Mouse (Mus musculus): ENCODE data around the gene Thada.

Thada gene

GRCm38 (mm10) chr17:84156748-84157742 lies 309.0 kb downstream of the Thada start:
- peak; percentile 88 for DNase-seq

DNA sequence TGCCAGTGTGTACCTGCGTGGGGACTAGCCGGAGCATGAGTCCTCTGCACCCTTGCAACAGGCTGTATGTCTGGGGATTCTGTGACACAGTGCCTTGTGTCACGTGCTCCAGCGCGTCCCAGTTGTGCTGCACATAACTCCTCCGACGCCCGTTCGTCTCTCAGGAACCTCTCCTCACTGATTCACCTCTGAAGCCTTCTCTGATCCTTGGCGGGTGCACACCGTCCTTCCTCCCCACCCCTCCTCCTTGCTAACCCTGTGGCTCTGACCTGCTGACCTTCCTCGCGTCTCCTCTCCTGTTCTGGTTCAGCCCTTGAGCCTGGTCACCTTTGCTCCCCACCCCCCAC lies 309.8 kb downstream of the Thada start:
- peak; percentile 61 for DNase-seq

DNA sequence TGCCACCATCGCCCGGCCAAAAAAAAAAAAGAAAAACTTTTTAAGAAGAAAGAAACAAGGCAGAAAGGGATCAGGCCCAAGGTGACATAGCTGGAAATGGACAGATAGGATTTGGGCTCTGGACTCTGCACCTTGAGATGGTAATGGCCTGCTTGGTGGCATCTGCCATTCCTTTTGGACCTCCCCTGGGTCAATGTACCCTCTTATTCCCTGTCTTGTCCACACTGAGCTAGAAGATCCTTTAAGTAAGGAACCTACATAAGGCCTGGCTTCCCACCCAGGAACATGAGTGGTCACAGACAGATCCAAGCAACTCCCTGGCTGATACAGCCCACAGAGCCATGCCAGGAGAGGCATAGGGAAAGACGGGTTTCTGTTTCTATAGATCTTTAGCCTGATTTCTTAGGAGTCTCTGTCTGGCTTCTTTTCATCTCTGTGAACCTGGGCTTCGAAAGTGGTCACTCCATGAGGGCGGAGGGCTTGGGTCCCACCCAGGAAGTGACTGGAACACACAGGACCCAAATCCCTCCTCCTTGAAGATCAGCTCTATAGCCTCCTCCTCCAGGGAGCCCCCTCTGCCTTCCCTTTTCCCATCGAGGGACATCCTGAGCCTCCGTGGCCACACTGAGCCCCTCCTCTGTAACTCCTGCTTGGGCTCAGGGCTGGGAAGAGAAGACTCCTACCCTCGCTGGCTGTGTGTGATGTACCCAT lies 310.3 kb downstream of the Thada start:
- DNase-seq, result no peak

GRCm38 (mm10) chr17:84155029-84155338 lies 311.0 kb downstream of the Thada start:
- DNase-seq, result no peak

GRCm38 (mm10) chr17:84154302-84155028 lies 311.5 kb downstream of the Thada start:
- no peak for DNase-seq

DNA sequence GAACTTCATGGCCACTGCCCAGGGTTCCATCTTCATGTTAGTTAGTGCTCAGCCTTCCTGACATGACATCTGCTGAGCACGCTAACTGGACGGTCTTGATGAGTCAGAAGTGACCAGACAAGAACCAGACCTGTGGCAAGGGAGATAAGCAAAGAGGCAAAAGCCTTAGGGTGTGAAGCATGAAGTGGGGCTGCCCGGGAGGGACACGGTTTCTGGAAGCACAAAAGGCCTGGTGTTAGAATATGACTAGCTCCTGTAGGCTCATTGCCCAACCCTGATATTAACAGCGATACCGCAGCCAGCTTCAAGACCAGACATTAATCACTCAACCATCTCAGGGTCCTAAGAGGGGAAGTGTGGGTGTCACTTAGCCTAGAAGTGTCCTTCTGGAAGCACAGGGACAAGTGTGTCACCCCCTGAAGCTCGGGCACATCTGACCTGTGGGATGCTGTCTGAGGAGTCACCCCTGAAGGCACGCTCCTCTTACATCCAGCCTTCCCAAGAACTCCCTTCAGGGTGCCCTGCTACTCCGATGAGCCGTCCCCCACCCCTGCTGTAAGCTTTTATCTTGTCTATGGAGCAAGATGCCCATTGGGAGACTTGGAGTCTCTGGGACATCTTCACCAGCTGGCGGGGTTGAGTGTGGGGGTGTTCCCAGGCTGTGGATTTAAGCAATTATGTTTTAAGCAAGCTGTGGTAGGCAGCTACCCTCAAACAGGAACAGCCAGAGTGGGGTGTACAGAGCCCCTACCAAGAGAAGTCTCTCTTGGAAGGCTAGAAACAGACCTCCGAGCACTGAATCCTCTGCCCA lies 312.8 kb downstream of the Thada start:
- no peak for DNase-seq

- DNase-seq, result no peak
Observed at GRCm38 (mm10) chr17:84152206-84152975, 313.6 kb downstream of the Thada start.

DNA sequence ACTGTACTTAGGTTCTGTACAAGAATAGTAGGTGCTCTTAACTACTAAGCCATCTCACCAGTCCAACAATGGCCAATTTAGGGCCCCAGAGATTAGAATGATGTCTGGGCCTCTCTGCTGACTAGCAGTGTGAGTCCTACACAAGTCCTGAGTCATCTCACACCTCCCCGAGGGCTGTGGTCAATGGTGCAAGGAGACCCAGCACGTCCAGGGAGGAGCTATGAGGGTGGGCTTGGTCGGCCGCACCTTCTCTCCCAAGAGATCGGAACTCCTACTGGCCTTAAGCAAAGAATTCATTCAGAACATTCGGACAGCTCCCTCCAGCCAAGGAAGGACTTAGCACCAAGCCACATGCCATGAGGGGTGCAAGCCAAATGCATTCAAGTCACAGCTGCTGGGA lies 314.7 kb downstream of the Thada start:
- DNase-seq, result no peak

DNA sequence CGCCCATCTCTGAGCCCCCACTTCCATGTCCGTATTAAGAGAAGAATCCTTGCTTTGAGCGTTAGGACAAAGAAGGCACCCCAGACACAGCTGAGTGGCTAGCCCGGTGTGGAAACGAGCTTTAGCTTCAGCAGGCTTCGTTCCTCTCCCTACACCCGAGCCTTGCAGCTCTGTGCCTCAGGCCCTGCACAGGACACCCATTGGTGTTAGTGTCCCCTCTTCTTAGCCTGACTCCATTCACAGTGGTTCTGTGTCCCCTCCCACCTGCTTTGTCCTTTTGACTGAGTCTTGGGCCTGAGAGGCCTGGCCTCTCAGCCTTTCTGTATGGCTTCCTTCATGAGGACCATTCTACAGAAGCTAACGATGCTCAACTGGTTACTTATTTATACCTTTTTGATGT lies 315.7 kb downstream of the Thada start:
- no peak for DNase-seq

- no peak for DNase-seq
Observed at GRCm38 (mm10) chr17:84149566-84149965, 316.4 kb downstream of the Thada start.

DNA sequence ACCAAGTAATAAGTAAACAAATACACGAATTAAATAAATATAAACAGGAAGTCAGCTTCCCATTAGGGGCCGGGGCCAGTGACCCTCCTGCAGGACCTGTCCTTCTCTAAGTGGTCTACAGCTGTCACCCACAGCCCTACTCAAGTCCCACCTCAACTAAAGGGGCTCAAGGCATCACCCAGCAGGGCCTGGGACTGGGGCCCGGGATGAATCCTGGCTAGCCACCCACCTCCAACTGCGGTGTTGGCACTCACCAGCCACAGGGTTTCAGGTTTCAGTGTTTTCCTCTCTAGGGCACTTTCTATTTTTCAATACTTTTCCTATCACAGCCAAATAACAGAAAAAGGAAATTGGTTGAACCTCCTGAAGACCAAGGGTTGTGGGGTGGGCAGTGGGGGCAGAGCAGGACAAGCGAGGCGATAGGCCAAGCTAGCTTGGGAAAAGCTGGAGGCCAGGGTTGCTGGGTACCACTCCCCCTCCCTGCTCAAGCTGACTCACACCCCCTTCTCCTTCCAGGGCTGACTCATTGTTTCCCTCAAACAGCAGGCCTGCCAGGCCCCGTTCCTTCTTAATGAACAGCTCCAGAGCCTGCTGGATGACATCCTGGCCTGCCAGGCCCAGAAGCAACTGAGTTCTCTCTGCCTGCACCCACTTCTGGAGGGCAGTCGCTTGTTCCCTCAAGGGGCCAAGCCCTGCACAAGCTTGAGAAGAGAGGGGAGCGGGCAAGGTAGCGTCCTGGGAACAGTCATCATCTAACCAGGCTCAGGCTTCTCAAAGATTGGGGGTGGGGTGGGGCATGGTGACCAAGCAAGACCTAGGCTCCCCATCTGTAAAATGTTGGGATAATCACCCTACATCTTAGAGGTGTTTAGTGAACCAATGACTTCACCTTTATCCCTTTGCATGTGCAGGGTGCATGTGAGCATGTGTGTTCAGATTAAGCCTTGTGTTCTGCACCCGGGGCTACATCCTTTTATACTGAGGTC lies 317.2 kb downstream of the Thada start:
- DNase-seq, result peak; percentile 61

DNA sequence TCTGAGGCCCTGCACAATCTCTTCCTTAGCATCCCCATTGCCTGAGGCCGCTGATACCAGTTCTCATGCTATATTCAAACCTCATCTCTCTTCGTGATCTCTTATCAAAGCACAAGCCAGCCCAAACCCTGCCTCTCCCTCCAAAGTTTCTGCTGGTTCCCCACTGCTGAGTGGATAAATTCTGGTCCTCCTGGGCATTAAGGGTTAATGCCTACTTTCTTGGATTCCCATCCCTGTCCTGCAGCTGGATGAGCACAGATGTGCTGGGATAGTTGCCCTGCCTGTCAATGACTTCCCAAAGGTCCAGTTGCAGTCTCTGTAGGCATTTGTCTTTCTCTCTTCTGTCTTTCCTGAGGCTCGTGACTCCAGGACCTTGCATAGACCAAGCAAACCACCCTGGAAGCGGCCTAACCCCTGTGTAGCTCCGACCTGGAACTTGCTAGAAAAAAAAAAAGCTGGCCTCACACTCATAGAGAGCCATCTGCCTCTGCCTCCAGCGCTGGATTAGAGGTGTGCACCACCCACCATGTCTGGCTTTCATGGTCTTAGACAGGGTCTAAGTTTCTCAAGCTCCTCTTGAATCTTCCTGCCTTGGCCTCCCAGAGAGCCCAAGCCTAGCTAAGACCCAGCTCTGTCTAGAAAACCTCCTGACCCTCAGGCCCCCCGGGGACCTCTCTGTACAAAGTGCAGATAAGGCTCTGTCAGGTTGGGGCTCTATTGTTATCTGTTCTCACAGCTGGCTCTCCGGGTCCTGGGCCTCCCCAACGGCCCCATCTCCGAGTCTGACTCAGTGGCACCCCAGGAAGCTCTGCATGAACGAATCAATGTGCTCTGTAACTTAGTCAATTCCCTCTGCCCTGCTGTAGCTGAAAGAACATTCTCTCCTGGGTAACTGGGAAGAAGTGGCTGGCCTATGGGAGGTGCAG lies 318.6 kb downstream of the Thada start:
- DNase-seq, result no peak

GRCm38 (mm10) chr17:84146458-84147182 lies 319.4 kb downstream of the Thada start:
- DNase-seq, result peak; percentile 39

DNA sequence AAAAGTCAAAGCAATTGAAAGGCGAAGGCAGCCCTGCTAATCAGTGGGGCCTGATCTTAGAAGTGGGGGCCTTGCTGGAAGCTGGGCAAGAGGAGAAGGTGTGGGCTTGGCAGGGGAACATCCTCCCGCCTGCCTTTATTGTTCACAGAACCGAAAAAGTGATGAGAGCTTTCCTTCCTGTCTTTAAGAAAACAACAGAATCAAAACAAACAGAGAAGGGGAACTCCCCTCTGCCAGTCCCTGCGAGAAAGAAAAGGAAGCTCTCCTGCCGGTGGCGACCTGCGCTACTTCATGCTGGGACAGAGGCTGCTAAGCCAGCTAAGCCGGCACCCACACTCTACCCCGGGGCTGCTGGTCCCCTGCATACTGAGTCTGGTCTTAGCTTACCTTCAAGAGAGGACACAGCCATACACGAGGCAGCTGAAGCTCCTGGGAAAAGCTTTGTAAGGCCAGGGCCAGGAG lies 320.1 kb downstream of the Thada start:
- peak; percentile 64 for DNase-seq

GRCm38 (mm10) chr17:84144762-84145599 lies 321.0 kb downstream of the Thada start:
- DNase-seq, result no peak

GRCm38 (mm10) chr17:84144130-84144529 lies 321.9 kb downstream of the Thada start:
- no peak for DNase-seq

GRCm38 (mm10) chr17:84143219-84143844 lies 322.7 kb downstream of the Thada start:
- DNase-seq, result peak; percentile 61

Data from kidney, adult 18-20 months (tissue).